Mouse (Mus musculus) bone marrow macrophage, adult 2 months (primary cell): ENCODE data around the gene Polr1a.

Experiments
- CTCF ChIP-seq: IDR thresholded peaks from 2 replicates; pipeline ENCODE4 v1.5.1; 2012; ENCODE audit warnings: low read depth, mild to moderate bottlenecking, low read length, moderate library complexity
- POLR2A ChIP-seq: IDR thresholded peaks from 2 replicates; pipeline ENCODE4 v1.6.1; 2012; ENCODE audit warnings: mild to moderate bottlenecking, low read depth, low read length, borderline replicate concordance

GRCm38 (mm10) chr6:71927911-71928310 lies 19.1 kb downstream of the Polr1a start:
- TF ChIP-seq CTCF: no peak
- TF ChIP-seq POLR2A: no peak
